In the genomic region with DNA sequence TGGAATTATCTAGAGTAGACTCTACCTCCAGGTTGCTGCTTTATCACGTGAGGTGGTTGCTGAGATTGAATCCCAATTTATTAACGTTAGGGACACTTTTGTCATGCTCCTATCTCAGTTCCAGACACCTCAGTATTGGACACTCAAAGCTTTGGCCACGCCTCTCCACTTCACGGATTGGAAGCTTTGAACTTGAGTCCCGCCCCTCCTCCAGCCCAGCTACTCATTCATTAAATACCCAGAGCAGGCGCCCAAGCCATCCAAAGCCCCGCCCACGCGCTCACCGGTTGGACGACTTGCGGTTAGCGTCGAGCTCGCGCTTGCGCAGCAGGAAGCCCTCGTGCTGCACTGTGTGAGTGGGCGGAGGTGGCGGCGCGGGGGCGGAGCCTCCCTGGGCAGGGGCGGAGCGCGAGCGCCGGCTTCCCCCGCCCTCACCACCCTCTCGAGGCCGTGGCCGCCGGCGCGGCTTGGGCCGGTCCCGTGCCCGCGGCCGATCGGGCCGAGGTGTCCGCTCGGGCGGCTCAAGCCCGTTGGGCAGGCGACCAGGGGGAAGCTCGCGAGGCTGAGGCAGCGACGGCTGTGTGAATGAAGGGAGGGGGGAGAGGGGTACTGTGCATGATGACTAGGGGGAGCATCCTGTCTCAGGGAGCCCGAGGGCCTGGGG, we compare ENCODE assay signal across 9 mouse cellular contexts. TPM values are rescaled to one million over a fixed set of nuclear protein-coding genes. Genes with fewer than 3 reads are reported as not detected.
DNase-seq lines count a peak whose midpoint lies in the region; ATAC-seq and TF ChIP-seq lines count a peak whose summit lies in the region.
"Had no signal": no experiment of that assay in that cellular context is flagged by ENCODE, and none has a peak within 500 bp of the region (broad histone marks: within the 10 kb centered on the region; RNA-seq: fewer than 3 reads in every experiment).

No protein-coding gene starts in this region.

- H3K4me1 ChIP-seq in heart, embryonic 12.5 days (replicated peaks), result peaks cover 31% of the 10 kb centered on the region
- peaks cover 6% of the 10 kb centered on the region for H3K4me1 ChIP-seq in kidney, postnatal 0 days (replicated peaks; ENCODE audit: insufficient read depth, low read length)
- peaks cover 28% of the 10 kb centered on the region for H3K4me1 ChIP-seq in liver, embryonic 11.5 days (replicated peaks; ENCODE audit: control insufficient read depth, insufficient read depth, low read length)
- peaks cover 14% of the 10 kb centered on the region for H3K4me1 ChIP-seq in stomach, embryonic 15.5 days

- H3K27me3 ChIP-seq in heart, embryonic 12.5 days (replicated peaks), result peaks cover 43% of the 10 kb centered on the region
- H3K27me3 ChIP-seq in kidney, postnatal 0 days (ENCODE audit: insufficient read depth, low read length), result peaks cover 24% of the 10 kb centered on the region
- peaks cover 37% of the 10 kb centered on the region for H3K27me3 ChIP-seq in liver, embryonic 11.5 days (replicated peaks; ENCODE audit: control insufficient read depth, insufficient read depth, low read length)
- H3K27me3 ChIP-seq in stomach, embryonic 15.5 days (replicated peaks), result peaks cover 33% of the 10 kb centered on the region

- no peak overlapping the region for H3K27ac ChIP-seq in heart, embryonic 12.5 days (ENCODE audit: poor library complexity, severe bottlenecking)
- no peak overlapping the region for H3K27ac ChIP-seq in kidney, postnatal 0 days
- H3K27ac ChIP-seq in liver, embryonic 11.5 days (ENCODE audit: low read depth, low read length), result no peak overlapping the region
- no peak overlapping the region for H3K27ac ChIP-seq in stomach, embryonic 15.5 days
- H3K27ac ChIP-seq: macrophage had no signal

- no peaks in the 10 kb centered on the region for H3K36me3 ChIP-seq in heart, embryonic 12.5 days
- no peaks in the 10 kb centered on the region for H3K36me3 ChIP-seq in kidney, postnatal 0 days (ENCODE audit: insufficient read depth, low read length)
- H3K36me3 ChIP-seq in liver, embryonic 11.5 days (ENCODE audit: control insufficient read depth, insufficient read depth, low read length), result no peaks in the 10 kb centered on the region
- H3K36me3 ChIP-seq in stomach, embryonic 15.5 days, result no peaks in the 10 kb centered on the region

- peak overlapping the region; percentile 46 for H3K4me3 ChIP-seq in heart, embryonic 12.5 days
- H3K4me3 ChIP-seq in kidney, postnatal 0 days (replicated peaks; ENCODE audit: low read depth, low read length), result peak overlapping the region; percentile 43
- H3K4me3 ChIP-seq in liver, embryonic 11.5 days (ENCODE audit: low read depth, low read length), result peak overlapping the region; percentile 50
- H3K4me3 ChIP-seq in stomach, embryonic 15.5 days (replicated peaks), result peak overlapping the region; percentile 48

- ATAC-seq in erythroid progenitor cell, adult 5-6 weeks (replicated peaks; ENCODE audit: low FRiP score, poor library complexity, severe bottlenecking), result peak; percentile 97
- ATAC-seq in heart, embryonic 12.5 days (ENCODE audit: insufficient number of reproducible peaks, low FRiP score), result peak; percentile 94
- peak; percentile 95 for ATAC-seq in kidney, postnatal 0 days (replicated peaks; ENCODE audit: low FRiP score, low read depth)
- ATAC-seq in liver, embryonic 11.5 days (replicated peaks; ENCODE audit: low FRiP score), result peak; percentile 92
- ATAC-seq in stomach, embryonic 15.5 days (ENCODE audit: insufficient read depth, low FRiP score, low read depth), result peak; percentile 95

- DNase-seq in CD4-positive helper T cell, adult 2 months (ENCODE audit: low read depth, low spot score), result peak; percentile 97
- peak; percentile 97 for DNase-seq in brain, embryonic 18.5 days (ENCODE audit: low read depth, low spot score)
- DNase-seq in kidney, postnatal 0 days (ENCODE audit: low spot score), result peak; percentile 99
- DNase-seq in liver, embryonic 11.5 days (ENCODE audit: low spot score), result peak; percentile 97
- peak; percentile 98 to 99 for DNase-seq in natural killer cell, adult 2 months (ENCODE audit: low spot score in 2 of 2)

- whole genome bisulfite sequencing in heart, embryonic 12.5 days, result under 1% methylated on average over 51 of the region's 52 CpGs
- WGBS in kidney, postnatal 0 days, result under 1% methylated on average over 52 of the region's 52 CpGs
- under 1% methylated on average over 52 of the region's 52 CpGs for WGBS in liver, embryonic 11.5 days
- under 1% methylated on average over 52 of the region's 52 CpGs for WGBS in stomach, embryonic 15.5 days

- H3K4me2 ChIP-seq in heart, embryonic 12.5 days, result peak overlapping the region; percentile 72
- peak overlapping the region; percentile 75 for H3K4me2 ChIP-seq in kidney, postnatal 0 days (ENCODE audit: low read length)
- H3K4me2 ChIP-seq in liver, embryonic 11.5 days, result peak overlapping the region; percentile 89
- peak overlapping the region; percentile 90 for H3K4me2 ChIP-seq in stomach, embryonic 15.5 days

- peak overlapping the region; percentile 53 for H3K9ac ChIP-seq in heart, embryonic 12.5 days
- 0 out of 2 replicates have a peak overlapping the region, but pooled peaks have one; percentile 54 for H3K9ac ChIP-seq in kidney, postnatal 0 days (ENCODE audit: low read depth, low read length)
- H3K9ac ChIP-seq in liver, embryonic 11.5 days (ENCODE audit: low read depth, low read length), result peak overlapping the region; percentile 64
- peak overlapping the region; percentile 51; the same call in 1 of the 2 replicates for H3K9ac ChIP-seq in stomach, embryonic 15.5 days

- no peak for TF ChIP-seq CTCF in kidney, postnatal 0 days (IDR thresholded peaks at IDR 0.05; ENCODE audit: low read depth)

- H3K9me3 ChIP-seq in heart, embryonic 12.5 days (replicated peaks), result no peaks in the 10 kb centered on the region
- no peaks in the 10 kb centered on the region for H3K9me3 ChIP-seq in kidney, postnatal 0 days (replicated peaks; ENCODE audit: low read length)
- H3K9me3 ChIP-seq in liver, embryonic 11.5 days (ENCODE audit: control insufficient read depth, low read length), result peaks cover 2% of the 10 kb centered on the region; the same call in 1 of the 2 replicates
- H3K9me3 ChIP-seq in stomach, embryonic 15.5 days, result no peaks in the 10 kb centered on the region

RNA-seq across cellular contexts. Expression of gene Gm20479, which starts 4.2 kb away (rescaled TPM):
- 8.0 TPM in 1 of 2 replicates, not detected in the other for total RNA-seq in erythroid progenitor cell, adult 5-6 weeks (2015; ENCODE audit: low replicate concordance)
- total RNA-seq in erythroid progenitor cell, adult 5-6 weeks (2017; ENCODE audit: low replicate concordance), result not detected in 2 replicates
- polyA plus RNA-seq in heart, embryonic 12.5 days (2016; fragmentation: Nextera tagmentation; extraction: Ambion mirVana), result 1.2 and 1.5 TPM in 2 replicates
- polyA plus RNA-seq in kidney, postnatal 0 days (2015; fragmentation: Nextera tagmentation; extraction: Ambion mirVana), result 0.57 TPM in 1 of 2 replicates, not detected in the other
- polyA plus RNA-seq in liver, embryonic 11.5 days (2014; fragmentation: Nextera tagmentation; extraction: Ambion mirVana), result 0.43 and 1.2 TPM in 2 replicates
- polyA plus RNA-seq in stomach, embryonic 15.5 days (2015; fragmentation: Nextera tagmentation; extraction: Ambion mirVana), result 0.62 and 1.7 TPM in 2 replicates
- polyA plus RNA-seq: macrophage had no signal

RNA-seq across cellular contexts. Expression of gene Shkbp1, which starts 5.6 kb away (rescaled TPM):
- 11.5 and 20.5 TPM in 2 replicates for total RNA-seq in erythroid progenitor cell, adult 5-6 weeks (2015; ENCODE audit: low replicate concordance)
- total RNA-seq in erythroid progenitor cell, adult 5-6 weeks (2017; ENCODE audit: low replicate concordance), result 4.7 and 5.1 TPM in 2 replicates
- polyA plus RNA-seq in heart, embryonic 12.5 days (2016; fragmentation: Nextera tagmentation; extraction: Ambion mirVana), result 35.4 and 39.4 TPM in 2 replicates
- 34.1 and 40.2 TPM in 2 replicates for polyA plus RNA-seq in kidney, postnatal 0 days (2015; fragmentation: Nextera tagmentation; extraction: Ambion mirVana)
- 46.8 and 49.6 TPM in 2 replicates for polyA plus RNA-seq in liver, embryonic 11.5 days (2014; fragmentation: Nextera tagmentation; extraction: Ambion mirVana)
- 38.8 and 43.7 TPM in 2 replicates for polyA plus RNA-seq in stomach, embryonic 15.5 days (2015; fragmentation: Nextera tagmentation; extraction: Ambion mirVana)

RNA-seq across cellular contexts. Expression of gene Ltbp4, which starts 23.9 kb away (rescaled TPM):
- not detected in 2 replicates for total RNA-seq in erythroid progenitor cell, adult 5-6 weeks (2015; ENCODE audit: low replicate concordance)
- 0.61 TPM in 1 of 2 replicates, not detected in the other for total RNA-seq in erythroid progenitor cell, adult 5-6 weeks (2017; ENCODE audit: low replicate concordance)
- 53.9 and 57.1 TPM in 2 replicates for polyA plus RNA-seq in heart, embryonic 12.5 days (2016; fragmentation: Nextera tagmentation; extraction: Ambion mirVana)
- 41.7 and 43.8 TPM in 2 replicates for polyA plus RNA-seq in kidney, postnatal 0 days (2015; fragmentation: Nextera tagmentation; extraction: Ambion mirVana)
- polyA plus RNA-seq in liver, embryonic 11.5 days (2014; fragmentation: Nextera tagmentation; extraction: Ambion mirVana), result 7.1 and 10.2 TPM in 2 replicates
- polyA plus RNA-seq in stomach, embryonic 15.5 days (2015; fragmentation: Nextera tagmentation; extraction: Ambion mirVana), result 154 and 161 TPM in 2 replicates
- polyA plus RNA-seq: macrophage had no signal
